Mouse (Mus musculus): Measurements from ENCODE around the gene Kpnb1. TPM values are rescaled to one million over a fixed set of nuclear protein-coding genes. Genes with fewer than 3 reads are reported as not detected.

Kpnb1 gene
- polyA plus RNA-seq, 1 experiment = 87.9 TPM

DNA sequence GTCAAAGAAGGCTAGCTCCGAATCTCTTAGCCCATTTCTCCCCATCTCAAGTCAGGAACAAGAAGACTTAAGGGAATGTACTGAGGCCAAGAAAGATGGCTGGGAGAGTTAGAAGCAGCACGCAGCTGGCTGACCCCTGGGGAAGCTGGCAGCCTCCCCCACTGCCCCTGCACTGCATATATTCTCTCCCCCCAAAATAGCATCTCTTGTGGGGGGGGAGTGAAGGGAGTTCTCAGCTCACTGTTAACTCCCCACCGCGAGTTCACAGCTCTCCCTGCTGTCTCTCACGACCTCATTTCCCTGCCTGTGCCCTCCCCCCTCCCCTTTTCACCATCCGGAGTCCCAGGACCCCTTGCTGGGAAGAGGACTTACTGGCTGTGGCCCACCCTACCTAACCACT lies 55.5 kb downstream of the Kpnb1 start:
- Histone ChIP-seq H3K4me1 (ENCODE audit: control insufficient read depth, insufficient read depth, low read length) (peaks cover 3% of the 10 kb centered on the region), H3K27ac (ENCODE audit: insufficient read depth, low read depth, low read length) (no peak overlapping the region), H3K4me3 (ENCODE audit: insufficient read depth, low read length) (no peak overlapping the region)
- TF ChIP-seq CTCF (IDR thresholded peaks at IDR 0.05; ENCODE audit: low read depth, low read length) (no peak), POLR2A (IDR thresholded peaks at IDR 0.05; ENCODE audit: borderline replicate concordance, low read depth, low read length) (no peak)

GRCm38 (mm10) chr11:97131683-97132082 lies 56.0 kb downstream of the Kpnb1 start:
- TF ChIP-seq POLR2A (IDR thresholded peaks at IDR 0.05; ENCODE audit: borderline replicate concordance, low read depth, low read length) (no peak), CTCF (IDR thresholded peaks at IDR 0.05; ENCODE audit: low read depth, low read length) (no peak)
- H3K4me3 ChIP-seq (ENCODE audit: insufficient read depth, low read length) = no peak overlapping the region

GRCm38 (mm10) chr11:97130318-97130717 lies 57.4 kb downstream of the Kpnb1 start:
- no peak overlapping the region for H3K4me3 ChIP-seq (ENCODE audit: insufficient read depth, low read length)
- no peak overlapping the region for H3K27ac ChIP-seq (ENCODE audit: insufficient read depth, low read depth, low read length)
- TF ChIP-seq POLR2A (IDR thresholded peaks at IDR 0.05; ENCODE audit: borderline replicate concordance, low read depth, low read length) (no peak), CTCF (IDR thresholded peaks at IDR 0.05; ENCODE audit: low read depth, low read length) (no peak)
- H3K4me1 ChIP-seq (ENCODE audit: control insufficient read depth, insufficient read depth, low read length) = peaks cover 7% of the 10 kb centered on the region

More at GRCm38 (mm10) chr11:97131683-97132082, 56.0 kb downstream of the Kpnb1 start:
- no peak overlapping the region for H3K27ac ChIP-seq (ENCODE audit: insufficient read depth, low read depth, low read length)
- peaks cover 4% of the 10 kb centered on the region for H3K4me1 ChIP-seq (ENCODE audit: control insufficient read depth, insufficient read depth, low read length)

GRCm38 (mm10) chr11:97128956-97129355 lies 58.7 kb downstream of the Kpnb1 start:
- peaks cover 7% of the 10 kb centered on the region for H3K4me1 ChIP-seq (ENCODE audit: control insufficient read depth, insufficient read depth, low read length)

GRCm38 (mm10) chr11:97127470-97128223 lies 60.0 kb downstream of the Kpnb1 start:
- Histone ChIP-seq H3K4me1 (ENCODE audit: control insufficient read depth, insufficient read depth, low read length) (peaks cover 7% of the 10 kb centered on the region), H3K27ac (ENCODE audit: insufficient read depth, low read depth, low read length) (no peak overlapping the region), H3K4me3 (ENCODE audit: insufficient read depth, low read length) (peak overlapping the region; percentile 57)
- TF ChIP-seq CTCF (IDR thresholded peaks at IDR 0.05; ENCODE audit: low read depth, low read length) (no peak), POLR2A (IDR thresholded peaks at IDR 0.05; ENCODE audit: borderline replicate concordance, low read depth, low read length) (no peak)

More at GRCm38 (mm10) chr11:97128956-97129355, 58.7 kb downstream of the Kpnb1 start:
- Histone ChIP-seq H3K27ac (ENCODE audit: insufficient read depth, low read depth, low read length) (no peak overlapping the region), H3K4me3 (ENCODE audit: insufficient read depth, low read length) (no peak overlapping the region)
- TF ChIP-seq CTCF (IDR thresholded peaks at IDR 0.05; ENCODE audit: low read depth, low read length) (no peak), POLR2A (IDR thresholded peaks at IDR 0.05; ENCODE audit: borderline replicate concordance, low read depth, low read length) (no peak)

GRCm38 (mm10) chr11:97126645-97127468 lies 60.8 kb downstream of the Kpnb1 start:
- H3K4me3 ChIP-seq (ENCODE audit: insufficient read depth, low read length) = peak overlapping the region; percentile 57
- H3K4me1 ChIP-seq (ENCODE audit: control insufficient read depth, insufficient read depth, low read length) = peaks cover 7% of the 10 kb centered on the region
- no peak overlapping the region for H3K27ac ChIP-seq (ENCODE audit: insufficient read depth, low read depth, low read length)
- TF ChIP-seq CTCF (IDR thresholded peaks at IDR 0.05; ENCODE audit: low read depth, low read length) = no peak

DNA sequence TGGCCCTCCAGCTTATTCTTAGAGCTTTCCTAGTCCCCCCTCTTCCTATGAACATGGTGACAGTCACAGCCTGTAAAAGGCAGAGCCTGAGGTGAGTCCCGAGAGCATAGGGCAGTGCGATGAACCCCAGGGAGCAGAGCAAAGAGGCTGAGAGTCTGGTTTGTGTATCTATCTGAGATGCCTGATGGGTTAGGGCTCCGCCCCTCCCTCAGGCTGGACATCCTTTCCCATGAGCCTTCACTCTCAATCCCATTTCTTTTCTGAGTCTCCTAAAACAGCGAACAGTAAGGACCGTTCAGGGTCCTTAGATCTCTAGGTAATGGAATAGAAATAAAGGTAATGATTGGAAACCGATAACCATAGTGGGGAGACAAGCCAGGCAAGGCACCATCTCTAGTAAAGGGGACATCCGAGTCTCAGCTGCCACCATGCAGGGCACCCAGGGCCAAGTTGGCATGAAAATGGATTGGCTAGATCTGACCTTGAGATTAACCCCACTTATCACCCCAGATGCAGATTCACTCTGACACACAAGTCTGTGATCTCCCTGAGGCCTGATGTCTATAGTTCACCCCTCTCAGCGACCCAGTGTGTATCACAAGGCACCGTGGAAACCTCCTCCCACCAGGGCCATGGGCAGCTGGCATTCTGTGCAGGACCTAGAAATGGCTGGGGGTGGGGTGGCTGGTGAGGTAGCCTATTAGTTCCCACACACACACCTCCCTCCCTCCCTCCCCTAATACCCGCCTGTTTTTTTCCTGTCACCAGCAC lies 63.2 kb downstream of the Kpnb1 start:
- H3K4me1 ChIP-seq (ENCODE audit: control insufficient read depth, insufficient read depth, low read length) = peaks cover 7% of the 10 kb centered on the region
- no peak overlapping the region for H3K27ac ChIP-seq (ENCODE audit: insufficient read depth, low read depth, low read length)
- H3K4me3 ChIP-seq (ENCODE audit: insufficient read depth, low read length) = no peak overlapping the region
- TF ChIP-seq POLR2A (IDR thresholded peaks at IDR 0.05; ENCODE audit: borderline replicate concordance, low read depth, low read length) = no peak
- no peak for TF ChIP-seq CTCF (IDR thresholded peaks at IDR 0.05; ENCODE audit: low read depth, low read length)

- TF ChIP-seq POLR2A (IDR thresholded peaks at IDR 0.05; ENCODE audit: borderline replicate concordance, low read depth, low read length) (no peak), CTCF (IDR thresholded peaks at IDR 0.05; ENCODE audit: low read depth, low read length) (no peak)
- peaks cover 7% of the 10 kb centered on the region for H3K4me1 ChIP-seq (ENCODE audit: control insufficient read depth, insufficient read depth, low read length)
- H3K27ac ChIP-seq (ENCODE audit: insufficient read depth, low read depth, low read length) = no peak overlapping the region
- H3K4me3 ChIP-seq (ENCODE audit: insufficient read depth, low read length) = no peak overlapping the region
Measured at GRCm38 (mm10) chr11:97123282-97123890, 64.3 kb downstream of the Kpnb1 start.

DNA sequence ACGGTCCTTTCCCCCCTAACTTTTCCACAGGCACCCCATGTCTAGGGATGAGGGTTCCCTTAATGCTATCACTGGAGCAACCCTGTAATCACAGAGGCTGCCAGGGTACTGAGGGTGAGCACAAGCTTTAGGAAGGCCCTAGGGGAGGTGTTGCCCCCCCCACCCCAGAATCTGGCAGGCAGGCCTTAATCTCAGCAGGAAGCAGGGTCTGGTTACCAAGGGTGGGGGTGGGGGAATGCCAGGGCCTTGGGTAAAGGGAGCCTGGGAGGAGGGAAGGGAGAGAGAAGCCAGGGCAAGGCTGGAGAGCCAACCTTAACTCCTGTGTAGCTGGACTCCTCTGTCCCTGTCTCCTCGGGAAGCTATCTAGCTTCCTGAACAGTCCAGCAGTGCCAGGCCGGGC lies 67.0 kb downstream of the Kpnb1 start:
- H3K4me3 ChIP-seq (ENCODE audit: insufficient read depth, low read length) = no peak overlapping the region

More for the DNA sequence above, 67.0 kb downstream of the Kpnb1 start:
- Histone ChIP-seq H3K4me1 (ENCODE audit: control insufficient read depth, insufficient read depth, low read length) (no peaks in the 10 kb centered on the region), H3K27ac (ENCODE audit: insufficient read depth, low read depth, low read length) (no peak overlapping the region)
- TF ChIP-seq POLR2A (IDR thresholded peaks at IDR 0.05; ENCODE audit: borderline replicate concordance, low read depth, low read length) (no peak), CTCF (IDR thresholded peaks at IDR 0.05; ENCODE audit: low read depth, low read length) (no peak)

Data from bone marrow macrophage, adult 2 months (primary cell).